Mouse (Mus musculus): ENCODE results near the gene Zfp385c.

- no peak for TF ChIP-seq CTCF (IDR thresholded peaks at IDR 0.05; ENCODE audit: control insufficient read depth, insufficient read depth, low read length)
- no peak for TF ChIP-seq POLR2A (IDR thresholded peaks at IDR 0.05; ENCODE audit: borderline replicate concordance, control insufficient read depth, low read depth, low read length)
These were observed 96.7 kb downstream of the Zfp385c start for GRCm38 (mm10) chr11:100595533-100595932.

All from bone marrow, adult 2 months (tissue).